Mouse (Mus musculus): Measurements from ENCODE around the gene Shroom4. TPM values are rescaled to one million over a fixed set of nuclear protein-coding genes. Genes with fewer than 3 reads are reported as not detected.

Shroom4 gene
- polyA plus RNA-seq (2011; ENCODE audit: insufficient read depth, insufficient read length, low read depth, missing spikeins) = 10.0 and 12.1 TPM in 2 replicates

DNA sequence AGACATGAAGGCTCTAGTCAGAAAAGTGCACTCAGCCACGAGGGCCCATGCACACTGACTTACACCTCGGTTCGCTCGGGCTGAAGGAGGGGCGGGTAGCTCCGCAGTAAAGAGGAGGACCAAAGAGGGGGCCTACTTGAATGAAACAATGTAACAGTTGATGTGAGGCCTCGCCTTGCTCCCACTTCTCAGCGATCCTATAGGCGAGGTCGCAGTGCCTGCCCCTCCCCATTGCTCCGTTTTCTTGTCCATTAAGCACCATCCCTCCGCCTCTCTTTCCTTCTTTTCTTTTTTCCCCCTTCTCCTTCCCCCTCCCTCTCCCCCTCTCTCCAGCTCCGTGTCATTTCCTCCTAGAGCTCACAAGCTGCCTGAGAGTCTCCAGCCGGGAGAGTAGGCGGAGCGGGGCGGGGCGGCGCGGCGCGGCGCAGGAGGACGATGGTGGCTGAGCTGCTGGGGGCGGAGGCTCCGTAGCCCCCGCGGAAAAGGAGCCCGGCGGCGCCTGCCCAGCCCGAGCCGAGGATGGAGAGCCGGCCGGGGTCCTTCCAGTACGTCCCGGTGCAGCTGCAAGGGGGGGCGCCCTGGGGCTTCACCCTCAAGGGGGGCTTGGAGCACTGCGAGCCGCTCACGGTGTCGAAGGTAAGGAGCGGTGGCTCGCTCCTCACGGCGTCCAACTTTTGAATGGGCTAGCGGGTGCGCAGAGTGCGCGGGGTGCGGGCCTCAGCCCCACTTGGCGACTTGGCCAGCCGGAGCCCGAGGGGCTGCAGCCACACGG, at the start of gene Shroom4:
Shroom4 (plus strand) TSS at position 229 of the 772 bp plus-strand sequence.
- Histone ChIP-seq H3K27me3 (ENCODE audit: control insufficient read depth, insufficient read depth, low read length, poor library complexity, severe bottlenecking) (no peaks in the 10 kb centered on the region), H3K27ac (ENCODE audit: insufficient read depth, low read length) (peak within 1 kb of the TSS; percentile 61; the same call in 1 of the 2 replicates), H3K4me3 (ENCODE audit: low read depth, low read length) (peak within 1 kb of the TSS; percentile 82), H3K9me3 (replicated peaks; ENCODE audit: control insufficient read depth, insufficient read depth, low read length, poor library complexity, severe bottlenecking) (no peaks in the 10 kb centered on the region), H3K36me3 (ENCODE audit: control insufficient read depth, insufficient read depth, low read length, poor library complexity, severe bottlenecking) (no peaks in the 10 kb centered on the region), H3K9ac (ENCODE audit: low read depth, poor library complexity, severe bottlenecking) (peak within 1 kb of the TSS; percentile 87), H3K4me1 (ENCODE audit: control insufficient read depth, insufficient read depth, low read length) (no peaks in the 10 kb centered on the region)
- TF ChIP-seq EP300 (IDR thresholded peaks at IDR 0.05; ENCODE audit: insufficient read depth, low read depth, low read length) (no peak), CTCF (IDR thresholded peaks at IDR 0.05; ENCODE audit: low read depth, low read length) (no peak)

GRCm38 (mm10) chrX:6356876-6357275, 42.8 kb upstream of the Shroom4 start:
- no peak overlapping the region for H3K27ac ChIP-seq (ENCODE audit: insufficient read depth, low read length)
- no peaks in the 10 kb centered on the region for H3K4me1 ChIP-seq (ENCODE audit: control insufficient read depth, insufficient read depth, low read length)
- H3K4me3 ChIP-seq (ENCODE audit: low read depth, low read length) = no peak overlapping the region
- H3K9me3 ChIP-seq (replicated peaks; ENCODE audit: control insufficient read depth, insufficient read depth, low read length, poor library complexity, severe bottlenecking) = no peaks in the 10 kb centered on the region
- no peaks in the 10 kb centered on the region for H3K27me3 ChIP-seq (ENCODE audit: control insufficient read depth, insufficient read depth, low read length, poor library complexity, severe bottlenecking)
- H3K36me3 ChIP-seq (ENCODE audit: control insufficient read depth, insufficient read depth, low read length, poor library complexity, severe bottlenecking) = no peaks in the 10 kb centered on the region
- TF ChIP-seq CTCF (IDR thresholded peaks at IDR 0.05; ENCODE audit: low read depth, low read length) (no peak), POLR2A (IDR thresholded peaks at IDR 0.05; ENCODE audit: insufficient read depth, low read length) (no peak), EP300 (IDR thresholded peaks at IDR 0.05; ENCODE audit: insufficient read depth, low read depth, low read length) (no peak)
- H3K9ac ChIP-seq (ENCODE audit: low read depth, poor library complexity, severe bottlenecking) = no peak overlapping the region

GRCm38 (mm10) chrX:6357503-6358114, 42.0 kb upstream of the Shroom4 start:
- H3K4me1 ChIP-seq (ENCODE audit: control insufficient read depth, insufficient read depth, low read length) = no peaks in the 10 kb centered on the region
- no peaks in the 10 kb centered on the region for H3K36me3 ChIP-seq (ENCODE audit: control insufficient read depth, insufficient read depth, low read length, poor library complexity, severe bottlenecking)
- H3K27me3 ChIP-seq (ENCODE audit: control insufficient read depth, insufficient read depth, low read length, poor library complexity, severe bottlenecking) = no peaks in the 10 kb centered on the region
- no peak for TF ChIP-seq POLR2A (IDR thresholded peaks at IDR 0.05; ENCODE audit: insufficient read depth, low read length)
- no peak for TF ChIP-seq CTCF (IDR thresholded peaks at IDR 0.05; ENCODE audit: low read depth, low read length)
- no peak for TF ChIP-seq EP300 (IDR thresholded peaks at IDR 0.05; ENCODE audit: insufficient read depth, low read depth, low read length)
- no peak overlapping the region for H3K4me3 ChIP-seq (ENCODE audit: low read depth, low read length)
- H3K9me3 ChIP-seq (replicated peaks; ENCODE audit: control insufficient read depth, insufficient read depth, low read length, poor library complexity, severe bottlenecking) = no peaks in the 10 kb centered on the region
- H3K27ac ChIP-seq (ENCODE audit: insufficient read depth, low read length) = no peak overlapping the region
- no peak overlapping the region for H3K9ac ChIP-seq (ENCODE audit: low read depth, poor library complexity, severe bottlenecking)

GRCm38 (mm10) chrX:6368822-6369221, 30.8 kb upstream of the Shroom4 start:
- no peak overlapping the region for H3K27ac ChIP-seq (ENCODE audit: insufficient read depth, low read length)
- H3K9ac ChIP-seq (ENCODE audit: low read depth, poor library complexity, severe bottlenecking) = no peak overlapping the region
- H3K9me3 ChIP-seq (replicated peaks; ENCODE audit: control insufficient read depth, insufficient read depth, low read length, poor library complexity, severe bottlenecking) = no peaks in the 10 kb centered on the region
- no peaks in the 10 kb centered on the region for H3K27me3 ChIP-seq (ENCODE audit: control insufficient read depth, insufficient read depth, low read length, poor library complexity, severe bottlenecking)
- no peaks in the 10 kb centered on the region for H3K4me1 ChIP-seq (ENCODE audit: control insufficient read depth, insufficient read depth, low read length)
- no peaks in the 10 kb centered on the region for H3K36me3 ChIP-seq (ENCODE audit: control insufficient read depth, insufficient read depth, low read length, poor library complexity, severe bottlenecking)
- no peak overlapping the region for H3K4me3 ChIP-seq (ENCODE audit: low read depth, low read length)
- TF ChIP-seq POLR2A (IDR thresholded peaks at IDR 0.05; ENCODE audit: insufficient read depth, low read length) (no peak), CTCF (IDR thresholded peaks at IDR 0.05; ENCODE audit: low read depth, low read length) (no peak), EP300 (IDR thresholded peaks at IDR 0.05; ENCODE audit: insufficient read depth, low read depth, low read length) (no peak)

DNA sequence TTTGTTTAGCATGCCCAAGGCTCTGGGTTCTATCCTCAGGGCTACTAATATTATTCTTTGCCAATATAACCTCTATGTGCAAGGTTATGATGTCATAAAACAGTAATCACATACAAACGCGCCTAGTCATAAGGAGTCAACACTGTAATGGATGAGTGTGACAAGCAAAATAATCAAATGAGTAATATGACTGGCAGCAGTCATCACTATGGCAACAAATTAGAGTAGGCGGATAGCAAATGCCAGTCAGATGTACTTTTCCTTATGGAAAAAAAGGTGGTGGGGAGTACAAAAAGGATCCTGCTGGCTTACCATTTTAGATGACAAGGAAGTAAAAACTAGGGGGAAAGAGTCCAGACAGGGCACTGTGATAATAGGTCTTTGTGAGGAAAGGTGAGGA, 28.9 kb upstream of the Shroom4 start:
- H3K9ac ChIP-seq (ENCODE audit: low read depth, poor library complexity, severe bottlenecking) = no peak overlapping the region
- no peaks in the 10 kb centered on the region for H3K27me3 ChIP-seq (ENCODE audit: control insufficient read depth, insufficient read depth, low read length, poor library complexity, severe bottlenecking)
- TF ChIP-seq EP300 (IDR thresholded peaks at IDR 0.05; ENCODE audit: insufficient read depth, low read depth, low read length) (no peak), POLR2A (IDR thresholded peaks at IDR 0.05; ENCODE audit: insufficient read depth, low read length) (no peak), CTCF (IDR thresholded peaks at IDR 0.05; ENCODE audit: low read depth, low read length) (no peak)
- no peaks in the 10 kb centered on the region for H3K9me3 ChIP-seq (replicated peaks; ENCODE audit: control insufficient read depth, insufficient read depth, low read length, poor library complexity, severe bottlenecking)
- no peaks in the 10 kb centered on the region for H3K4me1 ChIP-seq (ENCODE audit: control insufficient read depth, insufficient read depth, low read length)
- no peaks in the 10 kb centered on the region for H3K36me3 ChIP-seq (ENCODE audit: control insufficient read depth, insufficient read depth, low read length, poor library complexity, severe bottlenecking)
- H3K27ac ChIP-seq (ENCODE audit: insufficient read depth, low read length) = no peak overlapping the region
- H3K4me3 ChIP-seq (ENCODE audit: low read depth, low read length) = no peak overlapping the region

- Histone ChIP-seq H3K4me1 (ENCODE audit: control insufficient read depth, insufficient read depth, low read length) (no peaks in the 10 kb centered on the region), H3K36me3 (ENCODE audit: control insufficient read depth, insufficient read depth, low read length, poor library complexity, severe bottlenecking) (no peaks in the 10 kb centered on the region), H3K27me3 (ENCODE audit: control insufficient read depth, insufficient read depth, low read length, poor library complexity, severe bottlenecking) (no peaks in the 10 kb centered on the region), H3K9me3 (replicated peaks; ENCODE audit: control insufficient read depth, insufficient read depth, low read length, poor library complexity, severe bottlenecking) (no peaks in the 10 kb centered on the region), H3K9ac (ENCODE audit: low read depth, poor library complexity, severe bottlenecking) (no peak overlapping the region), H3K4me3 (ENCODE audit: low read depth, low read length) (no peak overlapping the region), H3K27ac (ENCODE audit: insufficient read depth, low read length) (no peak overlapping the region)
- TF ChIP-seq EP300 (IDR thresholded peaks at IDR 0.05; ENCODE audit: insufficient read depth, low read depth, low read length) = no peak
- TF ChIP-seq POLR2A (IDR thresholded peaks at IDR 0.05; ENCODE audit: insufficient read depth, low read length) = no peak
- no peak for TF ChIP-seq CTCF (IDR thresholded peaks at IDR 0.05; ENCODE audit: low read depth, low read length)
Observed at GRCm38 (mm10) chrX:6393861-6394260, 5.8 kb upstream of the Shroom4 start.

Measured in ES-Bruce4 (cell line).